Mouse (Mus musculus) brown adipose tissue, adult 24 weeks (tissue): ENCODE data around the gene Ccni. TPM values are rescaled to one million over a fixed set of nuclear protein-coding genes. Genes with fewer than 3 reads are reported as not detected.

ENCODE experiments used
- H3K27ac ChIP-seq: fragments of 200-500 bp; replicated peaks from 2 replicates; pipeline ENCODE4 v1.5.1; 2012; ENCODE audit warnings: low read depth, mild to moderate bottlenecking, low read length
- H3K4me1 ChIP-seq: fragments of 200-500 bp; 2 replicates; pipeline ENCODE4 v1.6.1; 2012; ENCODE audit warnings: low read length, mixed read lengths; ENCODE audit not compliant: control insufficient read depth, insufficient read depth, insufficient read length
- H3K4me3 ChIP-seq: fragments of 200-500 bp; 2 replicates; pipeline ENCODE4 v1.5.1; 2012; ENCODE audit warnings: low read depth, mild to moderate bottlenecking, low read length, moderate library complexity; ENCODE audit not compliant: insufficient read depth
- polyA plus RNA-seq: library from polyadenylated mRNA; stranded (reverse); fragments of >200 nt; gene quantifications from 2 replicates; pipeline ENCODE4 v1.2.4, GENCODE M21; 2012; ENCODE audit not compliant: missing spikeins, insufficient read depth, insufficient read length

Gene Ccni
- polyA plus RNA-seq, 1 experiment, result 268 TPM

DNA sequence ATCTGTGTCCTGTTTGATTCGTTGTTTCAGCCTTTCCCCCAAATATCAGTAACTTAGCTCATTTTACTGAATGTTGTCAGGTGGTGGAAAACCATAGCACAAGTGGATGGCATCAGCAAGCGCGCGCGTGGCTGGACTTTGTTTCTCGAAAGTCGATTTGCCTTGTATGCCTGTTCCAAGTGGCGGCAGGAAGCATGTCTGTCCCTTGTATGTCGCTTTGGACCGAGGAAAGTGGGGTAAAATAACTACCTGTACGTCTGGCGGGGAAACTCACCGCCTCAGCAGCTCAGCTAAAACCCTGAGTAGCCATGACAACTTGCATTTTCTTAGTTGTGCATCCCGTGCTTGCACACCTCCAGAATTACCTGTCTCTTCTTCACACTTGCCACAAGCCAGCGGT, 34.9 kb downstream of the Ccni start:
- no peak overlapping the region for H3K27ac ChIP-seq
- no peak overlapping the region for H3K4me3 ChIP-seq
- no peaks in the 10 kb centered on the region for H3K4me1 ChIP-seq

DNA sequence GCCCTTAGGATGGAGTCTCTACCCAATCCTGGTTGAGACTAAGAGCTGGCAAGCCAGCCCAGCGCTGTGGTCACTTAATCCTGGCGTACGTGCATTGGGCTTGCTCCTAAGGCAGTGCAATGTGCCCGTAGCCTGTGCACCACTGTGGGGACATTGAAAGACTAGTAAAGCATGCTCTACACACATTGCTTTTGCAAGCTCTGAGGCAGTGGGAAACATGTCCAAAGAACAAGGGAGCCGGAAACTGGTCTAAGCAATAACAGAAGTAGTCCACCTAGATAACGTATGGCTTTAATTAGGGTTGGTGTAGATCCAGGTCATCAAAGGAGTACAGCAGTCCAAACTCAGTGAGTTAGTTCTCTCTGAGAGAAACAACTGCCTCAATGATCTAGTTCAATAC, 37.6 kb downstream of the Ccni start:
- H3K27ac ChIP-seq, result no peak overlapping the region
- no peak overlapping the region for H3K4me3 ChIP-seq
- no peaks in the 10 kb centered on the region for H3K4me1 ChIP-seq

DNA sequence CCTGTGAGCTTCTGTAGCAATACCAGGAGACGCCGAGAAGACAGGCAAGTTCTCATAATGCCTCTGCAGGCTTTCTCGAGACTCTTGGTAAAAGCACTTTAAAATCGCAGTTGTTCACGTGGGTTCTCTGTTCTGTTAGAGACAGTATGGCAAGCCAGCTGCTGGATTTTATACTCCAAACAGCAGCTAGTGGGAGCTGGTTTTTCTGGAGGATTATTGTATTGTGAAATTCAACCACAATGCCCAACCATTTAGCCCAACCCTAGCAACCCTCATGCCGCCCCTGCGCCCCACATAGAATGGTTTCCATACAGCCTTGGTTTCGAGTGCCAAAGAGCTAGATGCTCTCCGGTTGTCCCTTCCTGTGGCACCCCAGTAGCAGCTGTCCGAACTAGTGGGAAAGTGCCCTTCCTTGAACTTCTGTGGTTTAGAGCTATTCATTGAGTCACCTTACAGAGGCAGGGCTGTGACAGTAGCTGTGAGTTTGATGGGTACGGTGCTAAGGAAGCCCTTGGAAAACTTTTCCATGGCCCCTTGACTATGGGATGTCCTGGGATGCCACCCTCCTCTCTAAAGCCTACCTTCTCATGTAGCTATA, 38.3 kb downstream of the Ccni start:
- Histone ChIP-seq H3K4me1 (no peaks in the 10 kb centered on the region), H3K4me3 (no peak overlapping the region), H3K27ac (no peak overlapping the region)

DNA sequence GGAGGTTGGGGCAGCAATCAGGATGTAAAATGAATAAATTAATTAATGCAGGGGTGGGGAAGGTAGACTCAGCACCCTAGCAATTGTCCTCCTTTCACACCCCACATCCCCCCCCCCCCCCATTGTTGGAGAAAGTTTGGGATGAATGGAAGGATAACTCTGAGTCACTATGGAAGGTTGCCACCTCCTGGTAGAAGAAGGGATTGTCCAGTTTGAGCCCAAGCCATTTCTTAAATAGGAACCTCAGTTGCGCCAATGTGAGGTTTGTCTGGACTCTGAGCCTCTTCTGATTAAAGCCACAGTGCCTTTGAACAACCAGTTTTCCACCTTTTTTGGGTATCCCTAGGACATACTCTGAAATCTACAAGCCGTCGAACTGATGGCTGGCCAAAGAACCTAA, 42.8 kb downstream of the Ccni start:
- Histone ChIP-seq H3K4me1 (no peaks in the 10 kb centered on the region), H3K27ac (no peak overlapping the region), H3K4me3 (no peak overlapping the region)

DNA sequence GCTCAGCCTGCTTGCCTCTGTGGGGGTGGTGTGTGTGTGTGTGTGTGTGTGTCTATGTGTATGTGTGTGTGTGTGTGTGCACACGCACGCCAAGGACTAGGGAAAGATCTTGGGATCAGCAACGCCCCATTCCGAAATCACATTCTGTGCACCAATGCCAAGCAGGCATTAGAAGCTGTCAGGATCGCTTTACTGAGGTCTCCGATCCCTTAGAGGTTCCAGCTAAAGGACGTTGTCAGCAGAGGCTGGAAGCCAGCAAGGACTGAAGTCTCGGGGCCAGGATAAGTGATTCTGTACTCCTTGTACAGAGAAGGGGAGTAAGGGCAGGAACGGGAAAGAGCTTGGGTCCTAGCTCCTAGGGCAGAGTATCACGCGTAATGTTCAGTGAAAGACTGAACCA, 51.9 kb downstream of the Ccni start:
- peaks cover 29% of the 10 kb centered on the region for H3K4me1 ChIP-seq
- H3K4me3 ChIP-seq, result no peak overlapping the region
- no peak overlapping the region for H3K27ac ChIP-seq

DNA sequence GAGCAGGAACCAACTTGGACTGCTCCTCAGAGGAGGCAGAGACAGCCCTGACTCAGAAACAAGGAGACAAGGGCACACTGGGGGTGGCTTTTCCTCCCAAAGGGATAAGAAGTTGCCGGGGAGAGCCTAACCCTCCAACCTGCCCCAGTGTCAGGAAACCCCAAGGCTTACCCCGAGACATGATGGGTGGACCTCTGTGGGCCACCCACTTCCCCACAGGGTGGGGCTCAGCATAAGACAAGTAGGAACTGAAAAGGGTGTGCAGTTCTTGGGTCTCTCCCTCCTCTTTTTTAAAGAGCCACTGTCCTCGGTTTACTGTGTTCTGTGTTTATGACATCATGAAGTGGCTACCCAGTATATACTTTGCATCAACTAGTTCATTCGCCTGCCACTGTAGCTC, 53.8 kb downstream of the Ccni start:
- Histone ChIP-seq H3K4me3 (peak overlapping the region; percentile 14; the same call in 1 of the 2 replicates), H3K27ac (peak overlapping the region; percentile 79), H3K4me1 (peaks cover 29% of the 10 kb centered on the region)

DNA sequence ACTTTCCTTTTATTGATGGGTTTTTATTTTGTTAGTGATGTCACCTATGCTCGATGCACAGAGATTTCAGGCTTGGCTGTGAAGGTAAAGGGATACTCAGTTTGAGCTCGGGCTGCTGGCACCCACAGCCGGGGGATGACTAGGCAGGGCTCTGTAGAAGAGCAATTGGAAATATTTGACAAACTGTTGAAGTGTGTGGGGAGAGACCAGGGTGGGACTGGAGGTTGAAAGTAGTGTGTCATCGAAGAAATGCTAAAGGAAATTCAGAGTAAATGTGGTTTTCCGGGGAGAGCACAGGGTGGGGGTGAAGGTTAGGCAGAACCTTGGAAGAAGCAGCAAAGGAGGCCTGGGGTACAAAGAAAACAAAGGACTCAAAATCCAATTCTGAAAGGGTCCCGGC, 54.3 kb downstream of the Ccni start:
- peak overlapping the region; percentile 79 for H3K27ac ChIP-seq
- H3K4me1 ChIP-seq, result peaks cover 31% of the 10 kb centered on the region
- peak overlapping the region; percentile 14; the same call in 1 of the 2 replicates for H3K4me3 ChIP-seq

DNA sequence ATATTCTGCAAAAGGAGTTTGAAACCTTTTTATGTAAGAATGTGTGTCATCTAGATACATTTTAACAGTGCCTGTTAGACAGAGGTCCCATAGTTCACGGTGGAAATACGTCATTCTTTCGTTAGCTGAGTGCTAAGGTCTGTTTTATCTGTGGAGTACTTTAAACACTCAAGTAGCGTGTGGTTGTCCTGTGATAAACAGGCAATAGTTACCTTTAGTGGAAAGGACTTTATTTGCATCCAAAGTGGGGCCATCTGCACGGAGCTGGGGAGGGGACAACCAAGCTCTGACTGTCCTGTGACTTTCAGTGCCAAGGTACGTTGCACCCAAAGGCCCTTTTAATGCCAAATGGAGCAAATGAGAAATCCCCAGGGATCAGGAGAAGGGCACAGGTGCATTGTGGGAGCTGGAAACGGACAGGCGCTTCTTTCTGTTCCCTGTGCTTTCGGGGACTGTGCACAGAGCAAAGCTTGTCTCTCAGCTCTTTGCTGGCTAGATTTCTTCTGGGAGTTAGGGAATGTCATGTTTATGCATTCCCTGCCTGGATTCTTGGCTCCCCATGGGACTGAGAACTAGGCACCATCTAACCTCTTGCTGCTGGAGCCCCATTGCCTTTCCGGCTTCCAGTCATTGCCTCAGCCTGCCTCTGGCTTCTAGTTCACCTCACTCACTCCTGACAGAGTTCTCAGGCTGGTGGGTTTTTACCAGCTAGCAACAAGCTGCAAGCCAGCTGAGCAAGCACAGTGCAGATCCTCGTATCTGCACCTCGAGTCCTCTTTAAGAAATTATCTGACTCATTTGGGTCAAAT, 56.1 kb downstream of the Ccni start:
- Histone ChIP-seq H3K4me1 (peaks cover 46% of the 10 kb centered on the region), H3K27ac (peak overlapping the region; percentile 57), H3K4me3 (no peak overlapping the region)

DNA sequence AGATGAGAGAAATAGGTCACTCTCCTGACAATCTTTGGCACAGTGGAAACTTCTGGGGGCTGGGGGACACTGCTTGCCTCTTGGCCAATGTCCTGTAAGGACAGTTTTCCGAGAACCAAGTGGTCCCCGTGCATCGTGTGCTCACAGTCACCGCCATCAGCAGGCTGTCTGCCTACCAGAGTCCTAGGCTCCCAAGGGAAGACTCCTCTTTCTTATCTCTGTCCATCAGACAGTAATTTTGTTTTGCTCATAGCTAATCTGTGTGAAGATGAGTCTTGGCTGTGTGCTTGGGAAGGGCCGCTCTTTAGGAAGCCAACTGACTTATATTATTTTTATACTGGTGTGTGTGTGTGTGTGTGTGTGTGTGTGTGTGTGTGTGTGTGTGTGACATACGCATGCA, 60.8 kb downstream of the Ccni start:
- no peak overlapping the region for H3K27ac ChIP-seq
- H3K4me3 ChIP-seq, result no peak overlapping the region
- peaks cover 23% of the 10 kb centered on the region for H3K4me1 ChIP-seq

DNA sequence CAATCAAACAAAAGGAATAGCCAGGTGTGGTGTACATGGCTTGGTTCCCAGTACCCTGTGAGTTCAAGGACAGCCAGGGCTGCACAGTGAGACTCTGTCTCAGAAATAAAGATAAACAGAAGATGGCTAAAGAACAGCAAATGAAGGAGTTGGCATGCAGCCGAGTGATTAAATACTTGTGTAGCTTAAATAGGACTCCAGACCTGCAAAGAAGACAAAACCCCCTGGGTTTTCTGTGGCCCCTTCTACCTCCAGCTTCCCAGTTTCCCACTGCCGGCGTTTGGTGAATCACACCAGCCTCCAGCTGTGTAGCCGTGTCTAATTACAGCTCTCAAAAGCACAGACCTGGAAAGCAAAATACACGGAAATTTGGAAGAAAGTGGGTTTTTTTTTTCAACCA, 61.4 kb downstream of the Ccni start:
- H3K4me1 ChIP-seq, result peaks cover 19% of the 10 kb centered on the region
- no peak overlapping the region for H3K27ac ChIP-seq
- no peak overlapping the region for H3K4me3 ChIP-seq

DNA sequence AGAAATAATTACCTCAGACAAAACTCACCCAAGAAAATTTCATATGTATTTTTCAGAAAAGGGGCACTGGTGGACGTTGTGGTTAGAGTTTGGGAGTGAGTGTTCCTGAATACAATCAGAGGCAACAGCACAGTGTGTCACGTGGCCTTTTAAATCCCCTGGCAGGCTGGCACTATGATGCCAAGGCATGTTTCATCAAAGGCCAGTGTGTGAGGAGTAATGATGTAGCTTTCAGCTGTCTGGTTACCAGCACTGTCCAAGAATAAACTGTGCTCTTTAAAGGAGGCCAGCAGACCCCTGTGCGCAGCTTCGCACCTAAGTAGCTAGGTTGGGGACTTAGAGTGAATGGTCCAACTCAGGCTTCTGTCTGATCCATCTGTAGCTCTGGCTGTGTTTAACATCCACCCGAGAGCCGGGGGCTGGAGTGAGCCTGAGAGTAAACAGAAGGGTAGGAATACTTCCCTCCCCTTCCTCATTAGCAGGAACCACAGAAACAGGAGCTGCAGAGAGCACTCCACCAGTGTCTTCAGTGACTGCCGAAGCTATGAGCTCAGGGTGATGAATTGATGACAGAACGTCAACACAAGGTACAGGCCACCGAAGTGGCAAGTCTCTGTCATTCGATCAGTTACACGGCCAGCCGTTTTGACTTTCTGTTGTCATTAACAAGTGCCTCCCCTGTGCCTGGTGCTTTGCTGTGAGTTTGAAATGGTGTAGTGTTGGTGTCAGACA, 62.8 kb downstream of the Ccni start:
- Histone ChIP-seq H3K27ac (no peak overlapping the region), H3K4me3 (no peak overlapping the region), H3K4me1 (peaks cover 17% of the 10 kb centered on the region)

DNA sequence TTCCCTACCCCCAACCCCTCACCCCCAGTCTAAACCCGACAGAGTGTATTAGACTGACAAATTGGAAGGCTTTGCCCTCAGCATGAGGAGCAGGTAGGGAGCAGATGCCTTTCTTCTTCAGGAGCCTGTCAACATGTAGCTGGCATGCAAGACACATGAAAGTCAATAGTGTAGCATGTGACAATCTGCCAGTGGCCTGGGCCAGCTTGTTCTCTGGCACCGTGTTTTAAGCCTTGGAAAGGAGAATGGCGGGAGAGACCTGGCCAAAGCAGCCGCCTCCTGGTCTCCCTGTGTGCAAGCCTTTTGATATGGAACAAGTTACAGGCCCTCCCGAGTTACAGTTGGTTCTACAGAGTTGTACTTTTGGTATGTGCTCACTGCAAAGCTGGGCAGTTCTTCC, 65.5 kb downstream of the Ccni start:
- H3K4me3 ChIP-seq, result no peak overlapping the region
- no peak overlapping the region for H3K27ac ChIP-seq
- peaks cover 7% of the 10 kb centered on the region for H3K4me1 ChIP-seq

DNA sequence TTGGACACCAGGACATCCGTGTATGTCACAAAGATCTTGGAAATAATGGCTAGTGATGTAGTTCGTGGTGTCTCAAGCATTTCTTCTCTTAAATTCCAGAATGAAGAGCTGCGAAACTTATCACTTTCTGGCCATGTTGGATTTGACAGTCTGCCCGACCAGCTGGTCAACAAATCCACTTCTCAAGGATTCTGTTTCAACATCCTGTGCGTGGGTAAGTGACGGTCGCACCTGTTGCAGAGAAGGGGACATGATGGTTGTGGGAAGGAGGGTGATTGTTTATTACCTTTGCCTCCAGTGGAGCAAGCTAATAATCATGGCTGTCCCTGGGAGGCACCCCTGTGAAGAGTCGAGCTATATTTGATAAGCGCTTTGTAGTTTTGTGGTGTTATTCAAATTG, 66.9 kb downstream of the Ccni start:
- Histone ChIP-seq H3K4me3 (no peak overlapping the region), H3K4me1 (peaks cover 2% of the 10 kb centered on the region), H3K27ac (no peak overlapping the region)

DNA sequence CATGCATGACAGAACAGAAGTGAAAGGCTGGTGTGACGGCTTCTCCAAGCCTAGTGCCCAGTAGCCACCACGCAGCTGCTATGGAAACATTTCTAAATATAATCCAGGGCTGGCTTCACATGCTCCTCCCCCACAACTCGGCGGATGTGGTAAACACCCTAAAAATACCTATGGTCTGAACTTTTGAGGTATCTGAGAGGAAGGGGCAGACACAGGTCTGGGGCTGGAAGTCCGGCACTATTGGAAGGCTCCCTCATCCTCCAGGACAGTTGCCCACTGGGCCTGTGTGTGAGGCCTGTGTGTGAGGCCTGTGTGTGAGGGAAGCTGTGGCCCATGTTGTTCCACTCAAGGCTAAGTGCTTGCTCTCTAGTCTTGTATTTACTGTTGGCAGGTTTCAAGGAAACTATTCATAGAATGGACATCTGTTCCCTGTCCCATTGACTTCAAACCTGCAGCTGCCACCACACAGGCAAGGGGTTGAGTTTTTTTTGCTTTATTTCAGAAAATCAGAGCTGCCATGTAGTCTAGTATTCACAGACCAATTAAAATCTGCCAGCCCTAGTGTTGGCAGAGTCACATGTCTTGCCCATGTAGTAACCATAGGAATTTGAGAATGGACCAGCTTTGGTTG, 69.2 kb downstream of the Ccni start:
- H3K4me3 ChIP-seq, result no peak overlapping the region
- H3K4me1 ChIP-seq, result peaks cover 14% of the 10 kb centered on the region

DNA sequence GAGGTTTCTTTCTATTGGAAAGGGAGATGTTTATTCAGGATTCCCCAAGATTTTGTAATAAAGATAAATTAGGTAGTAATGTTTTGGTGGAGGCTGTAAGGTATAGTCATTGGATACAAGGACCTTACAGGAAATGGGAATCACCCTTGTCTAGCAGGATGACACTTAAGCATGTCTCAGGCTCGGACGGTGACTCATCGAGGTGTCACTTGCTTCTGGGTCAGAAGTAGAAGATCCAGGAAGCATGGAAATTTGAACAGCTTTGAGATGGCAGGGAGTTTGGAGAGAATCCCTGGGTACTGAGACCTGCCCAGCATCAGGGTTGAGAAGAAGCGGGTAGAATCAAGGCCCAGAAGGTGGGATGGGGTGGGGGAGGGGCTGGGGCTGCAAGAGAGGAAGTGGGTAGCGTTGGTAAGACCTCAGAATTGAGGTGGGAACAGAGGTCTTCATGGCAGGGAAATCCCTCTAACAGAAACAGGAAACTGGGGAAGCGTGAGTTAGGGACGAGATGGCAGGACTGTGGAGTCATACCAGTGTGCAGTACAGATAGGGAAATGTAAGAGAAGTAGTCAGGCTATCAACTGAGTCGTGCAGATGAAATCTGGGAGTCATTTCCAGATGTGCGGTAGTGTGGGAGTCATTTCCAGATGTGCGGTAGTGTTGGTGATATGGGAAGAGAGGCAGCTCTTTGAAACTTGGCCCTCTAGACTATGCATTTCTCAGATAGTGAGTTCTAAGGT, 70.8 kb downstream of the Ccni start:
- H3K4me1 ChIP-seq, result peaks cover 21% of the 10 kb centered on the region
- no peak overlapping the region for H3K27ac ChIP-seq
- no peak overlapping the region for H3K4me3 ChIP-seq

More for the DNA sequence above, 69.2 kb downstream of the Ccni start:
- H3K27ac ChIP-seq, result peak overlapping the region; percentile 64
